Mouse (Mus musculus) gastrocnemius, postnatal 14 days (tissue): Measurements from ENCODE around the gene Caps2. TPM values are rescaled to one million over a fixed set of nuclear protein-coding genes. Genes with fewer than 3 reads are reported as not detected.
"Not testable (repeated sequence)": the region's sequence is repeated elsewhere in the genome, so short reads cannot be mapped to it uniquely, and the experiment has no call there.

Experiments used
- DNase-seq: peaks from one replicate; pipeline ENCODE4 v3.0.0; 2021; ENCODE audit warnings: mixed read lengths
- intact Hi-C: fragments of 180-260 bp; cut with DNase I; formaldehyde crosslinking; loops from one replicate; pipeline ENCODE4 v1.15.1; 2025; ENCODE audit warnings: low total_unique reads
- long read RNA-seq, 2 experiments: library from polyadenylated mRNA; stranded (forward); transcript quantifications; one replicate each; pipeline ENCODE4 v2.0.0; 2021
- total RNA-seq, 2 experiments: library from RNA; stranded (reverse); gene quantifications; 2 replicates each; pipeline ENCODE4 v1.2.3; 2021

Caps2 gene
- total RNA-seq, result not detected
- long read RNA-seq, experiment 1, result 0 reads
- long read RNA-seq, experiment 2, result 0 reads

DNA sequence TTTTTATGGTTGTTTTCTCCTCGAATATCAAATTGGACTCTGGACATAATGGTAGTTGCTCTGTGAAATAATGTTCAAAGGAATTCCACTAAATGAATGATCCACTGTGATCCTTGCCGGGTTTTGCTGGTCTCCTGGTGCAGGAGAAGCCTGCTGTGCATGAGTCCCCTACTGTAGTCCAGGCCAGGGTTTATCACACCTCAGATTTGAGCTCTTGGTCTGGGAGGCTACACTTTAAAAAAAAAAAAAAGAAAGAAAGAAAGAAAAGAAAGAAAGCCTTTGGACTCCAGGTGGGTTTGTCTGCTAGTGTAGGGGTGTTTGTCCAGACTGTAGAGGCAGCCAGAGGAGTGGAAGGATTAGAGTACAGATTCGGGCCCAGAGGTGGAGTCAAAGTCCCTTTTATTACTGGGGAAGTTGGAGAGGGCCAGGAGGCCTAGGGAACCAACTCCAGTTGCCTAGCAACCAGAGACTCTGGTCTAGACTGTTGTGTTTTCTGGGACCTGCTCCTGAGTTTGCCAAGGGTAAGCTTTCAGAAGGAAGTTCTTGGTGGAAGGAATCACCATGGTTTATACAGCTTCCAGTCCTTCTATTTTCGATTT, at the start of gene Caps2:
TSS of gene Caps2 (plus strand) at position 454 of the 599 bp plus-strand sequence.
- DNase-seq, result no peak

DNA sequence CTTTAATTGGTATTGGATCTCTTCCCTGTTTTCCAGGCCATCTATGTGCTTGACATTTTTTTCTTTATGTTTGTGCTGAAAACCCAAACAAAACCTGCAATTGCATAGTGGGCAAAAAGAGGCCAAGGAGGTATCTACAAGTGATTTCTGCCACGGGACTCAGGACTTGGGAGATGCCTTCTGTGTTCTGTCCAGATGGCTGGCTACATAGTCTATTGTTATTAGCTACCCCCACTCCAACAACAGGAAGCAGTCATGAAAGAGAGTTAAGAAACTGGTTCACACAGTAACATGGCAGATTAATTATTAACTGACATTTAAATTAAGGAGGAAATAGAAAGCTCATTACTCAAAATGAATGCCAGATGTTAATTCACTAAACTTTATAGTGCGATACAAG, 38.3 kb upstream of the Caps2 start:
- intact Hi-C loops, DNase-seq: not testable (repeated sequence)

More for the DNA sequence above, at the start of gene Caps2:
- intact Hi-C loops, result no loop called here

GRCm38 (mm10) chr10:112127682-112128230, 35.7 kb upstream of the Caps2 start:
- intact Hi-C loops, DNase-seq: not testable (repeated sequence)

- intact Hi-C loops, result no loop called here
- DNase-seq, result no peak
Observed at GRCm38 (mm10) chr10:112132194-112132593, 31.2 kb upstream of the Caps2 start.

DNA sequence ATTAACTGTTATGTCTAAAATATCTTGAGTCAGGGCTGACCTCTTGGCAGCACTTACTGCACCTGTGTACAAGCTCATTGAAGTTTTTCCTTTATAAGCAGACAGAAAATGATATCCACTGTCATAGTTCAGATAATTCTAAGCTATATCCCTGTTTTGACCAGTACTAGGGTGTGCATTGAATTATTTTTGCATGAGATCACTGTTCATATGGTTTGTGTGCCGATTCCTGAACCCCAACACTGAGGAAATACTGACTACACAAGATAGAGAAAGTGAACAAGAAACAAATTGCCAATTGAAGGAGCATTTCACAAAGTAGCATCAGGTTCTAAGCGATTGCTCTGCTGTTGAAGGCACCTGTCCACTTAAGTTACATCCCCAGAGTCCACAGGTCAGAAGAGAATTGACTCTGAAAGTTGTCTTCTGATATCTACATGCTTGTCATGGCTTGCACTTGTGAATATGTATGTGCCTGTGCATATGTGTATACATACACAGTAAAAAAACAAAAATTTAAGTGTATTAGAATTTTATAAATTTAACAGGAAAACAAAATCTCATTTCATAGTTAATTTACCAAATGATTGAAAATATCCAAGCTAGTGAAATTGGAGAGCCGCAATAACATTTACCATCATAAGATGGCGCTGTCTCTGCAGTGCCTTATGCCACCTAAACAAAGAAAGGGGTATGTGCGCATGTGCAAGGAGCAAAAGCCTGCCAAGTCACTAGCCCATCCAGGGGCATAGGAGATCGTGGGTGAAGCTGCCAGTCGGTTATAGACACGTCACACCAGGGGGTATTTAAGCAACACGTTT, 25.2 kb upstream of the Caps2 start:
- DNase-seq, result peak; percentile 10
- intact Hi-C loops, result no loop called here

DNA sequence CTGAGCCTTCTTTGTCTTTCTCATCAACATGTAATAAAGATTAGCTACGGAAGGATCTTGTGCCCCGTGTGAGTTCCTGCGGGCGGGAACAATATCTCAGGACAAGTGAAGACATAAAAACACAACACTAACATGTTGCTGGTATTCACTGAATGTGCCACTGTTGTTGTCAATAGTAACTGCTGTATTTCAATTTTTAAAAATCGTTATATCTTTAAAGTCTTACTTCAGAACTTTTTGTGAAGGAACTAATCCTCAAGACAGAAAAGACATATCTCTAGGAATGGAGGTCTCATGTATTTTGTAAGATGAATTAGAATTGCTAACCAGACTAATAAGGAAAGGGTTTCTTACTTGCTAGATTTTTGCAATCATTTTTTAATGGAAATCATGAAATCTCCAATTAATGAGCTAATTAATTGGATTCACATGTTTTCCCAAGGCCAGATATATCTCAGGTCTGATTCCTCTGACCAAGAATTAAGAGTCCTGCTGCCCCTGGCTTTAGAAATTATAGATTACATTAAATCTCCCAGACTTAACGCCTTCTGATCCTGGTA, 24.5 kb upstream of the Caps2 start:
- intact Hi-C loops, result no loop called here

DNA sequence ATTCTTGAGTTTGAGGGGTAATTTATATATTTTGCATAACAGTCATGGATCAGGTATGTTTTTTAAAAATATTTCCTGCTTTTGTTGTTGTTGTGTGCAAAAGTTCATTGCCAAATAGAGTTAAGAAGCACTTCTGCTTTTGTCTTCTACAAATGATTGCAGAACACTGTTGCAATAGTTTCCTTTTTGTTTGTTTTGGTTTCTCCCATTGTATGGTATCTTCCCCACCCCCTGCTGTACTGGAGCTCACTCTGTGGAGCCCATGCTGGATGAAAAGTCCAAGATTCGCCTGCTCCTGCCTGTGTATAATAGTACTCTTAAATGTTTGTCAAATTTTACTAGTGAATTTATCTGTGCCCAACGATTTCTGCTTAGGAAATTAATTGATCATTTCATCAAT, 23.6 kb upstream of the Caps2 start:
- intact Hi-C loops, result no loop called here
- DNase-seq, result no peak

More for the DNA sequence above, 24.5 kb upstream of the Caps2 start:
- DNase-seq, result no peak

- intact Hi-C loops, result not testable (repeated sequence)
- peak; percentile 54 for DNase-seq
Observed at GRCm38 (mm10) chr10:112159882-112160560, 3.4 kb upstream of the Caps2 start, which contains the start of gene Glipr1l3. Gene Glipr1l3 (minus strand): TSS chr10:112160327.

GRCm38 (mm10) chr10:112177027-112177426, 13.6 kb downstream of the Caps2 start:
- intact Hi-C loops, DNase-seq: not testable (repeated sequence)

- DNase-seq, intact Hi-C loops: not testable (repeated sequence)
Observed at GRCm38 (mm10) chr10:112193919-112194318, 30.5 kb downstream of the Caps2 start.

DNA sequence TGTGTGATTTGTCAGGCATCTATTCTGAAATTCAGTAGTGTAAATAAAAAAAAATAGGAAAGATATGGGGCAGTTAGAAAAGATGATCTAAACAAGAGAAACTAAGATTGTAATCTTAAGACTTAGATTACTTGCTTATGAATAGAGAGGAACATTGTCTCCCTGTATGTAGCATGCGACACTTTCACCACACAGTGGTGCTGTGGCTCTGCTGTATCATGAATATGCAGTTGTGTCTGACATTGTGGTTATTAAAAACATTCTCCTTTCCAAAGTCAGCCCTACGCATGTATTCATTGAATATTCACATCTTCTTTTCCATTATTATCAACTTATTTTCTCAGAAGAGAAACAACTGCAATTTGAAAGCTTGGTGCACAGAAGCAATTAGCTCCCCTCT, 40.0 kb downstream of the Caps2 start:
- DNase-seq, result no peak
- intact Hi-C loops, result no loop called here

DNA sequence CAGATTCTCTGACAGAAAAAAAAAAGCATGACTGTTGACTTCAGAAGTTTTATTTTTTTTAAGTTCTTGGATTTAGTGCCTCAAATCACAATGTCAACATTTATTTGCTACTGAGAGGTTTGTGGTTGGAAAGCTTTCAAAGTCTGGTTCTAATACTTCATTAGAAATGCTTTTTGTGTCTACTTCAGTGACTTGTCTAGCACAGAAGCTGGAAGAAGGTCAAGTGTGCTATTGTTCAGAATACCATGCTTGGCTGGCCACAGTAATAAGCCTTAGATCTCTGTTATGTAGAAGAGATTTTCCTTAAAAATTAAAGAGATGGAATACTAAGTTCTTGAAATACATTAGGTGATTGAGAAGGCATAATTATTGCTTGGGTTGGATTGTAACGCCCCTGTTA, 63.7 kb downstream of the Caps2 start:
- intact Hi-C loops, result no loop called here
- DNase-seq, result no peak

DNA sequence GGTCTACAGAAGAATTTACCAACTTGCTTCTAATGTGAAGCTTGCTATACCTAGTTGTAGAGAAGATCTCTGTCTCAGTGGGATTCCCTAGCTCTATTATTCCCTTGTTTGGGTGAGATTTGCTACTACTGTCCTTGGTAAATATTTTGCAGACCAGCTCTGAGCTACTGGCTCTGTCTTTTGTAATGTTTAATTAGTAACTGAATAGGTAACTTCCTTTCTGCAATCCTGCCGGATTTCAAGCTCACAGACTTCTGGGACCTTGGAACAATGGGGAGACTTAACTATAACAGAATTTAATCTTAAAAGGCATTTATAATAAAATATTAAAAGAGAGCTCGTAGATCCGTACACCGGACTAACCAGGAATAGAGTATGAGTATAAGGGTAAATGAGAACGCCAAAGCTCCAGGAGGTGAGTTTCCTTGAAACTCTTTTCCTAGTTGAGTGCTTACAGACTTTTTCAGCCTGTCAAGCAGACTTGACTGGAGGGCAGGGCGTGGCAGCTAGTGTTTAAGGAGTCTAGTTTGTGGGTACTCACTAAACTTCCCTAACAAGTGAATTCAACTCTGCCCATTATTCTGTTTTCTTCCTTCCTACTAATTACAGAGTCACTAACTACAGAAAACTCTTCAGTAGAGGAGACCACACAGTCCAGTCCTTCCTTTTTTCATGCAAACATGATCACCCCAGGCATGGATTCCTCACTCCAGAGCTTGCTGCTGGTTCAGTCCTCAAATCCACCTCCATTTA, 65.8 kb downstream of the Caps2 start:
- not testable (repeated sequence) for DNase-seq

DNA sequence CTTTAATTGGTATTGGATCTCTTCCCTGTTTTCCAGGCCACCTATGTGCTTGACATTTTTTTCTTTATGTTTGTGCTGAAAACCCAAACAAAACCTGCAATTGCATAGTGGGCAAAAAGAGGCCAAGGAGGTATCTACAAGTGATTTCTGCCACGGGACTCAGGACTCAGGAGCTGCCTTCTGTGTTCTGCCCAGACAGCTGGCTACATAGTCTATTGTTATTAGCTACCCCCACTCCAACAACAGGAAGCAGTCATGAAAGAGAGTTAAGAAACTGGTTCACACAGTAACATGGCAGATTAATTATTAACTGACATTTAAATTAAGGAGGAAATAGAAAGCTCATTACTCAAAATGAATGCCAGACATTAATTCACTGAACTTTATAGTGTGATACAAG, 69.3 kb downstream of the Caps2 start:
- intact Hi-C loops, DNase-seq: not testable (repeated sequence)

More for the DNA sequence above, 65.8 kb downstream of the Caps2 start:
- intact Hi-C loops, result not testable (repeated sequence)

DNA sequence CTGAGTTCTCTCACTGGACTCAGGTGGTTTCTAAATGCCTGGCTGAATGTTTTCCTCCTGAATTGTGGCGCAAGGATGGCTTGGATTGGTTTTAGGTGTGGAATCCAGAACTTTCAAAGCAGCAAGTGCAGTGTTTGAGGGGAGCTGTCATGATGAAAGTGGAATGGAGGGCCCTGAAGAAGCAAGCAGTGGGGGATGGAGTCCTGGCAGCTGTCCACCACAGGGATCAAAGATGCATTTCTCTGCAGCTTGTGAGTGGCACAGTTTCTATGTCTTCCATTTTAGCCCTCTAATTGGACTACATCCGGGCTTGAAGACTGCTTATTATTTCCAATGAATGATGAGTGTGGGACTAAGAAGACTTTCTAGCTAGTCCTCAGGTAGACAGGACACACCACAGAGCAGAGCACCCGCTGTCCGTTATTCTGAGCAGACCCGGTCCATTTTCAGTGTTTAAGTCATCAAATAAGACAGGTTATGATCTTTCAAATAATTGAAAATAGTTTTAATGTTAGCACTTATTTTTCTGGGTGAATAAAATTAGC, 72.0 kb downstream of the Caps2 start:
- intact Hi-C loops, DNase-seq: not testable (repeated sequence)

DNA sequence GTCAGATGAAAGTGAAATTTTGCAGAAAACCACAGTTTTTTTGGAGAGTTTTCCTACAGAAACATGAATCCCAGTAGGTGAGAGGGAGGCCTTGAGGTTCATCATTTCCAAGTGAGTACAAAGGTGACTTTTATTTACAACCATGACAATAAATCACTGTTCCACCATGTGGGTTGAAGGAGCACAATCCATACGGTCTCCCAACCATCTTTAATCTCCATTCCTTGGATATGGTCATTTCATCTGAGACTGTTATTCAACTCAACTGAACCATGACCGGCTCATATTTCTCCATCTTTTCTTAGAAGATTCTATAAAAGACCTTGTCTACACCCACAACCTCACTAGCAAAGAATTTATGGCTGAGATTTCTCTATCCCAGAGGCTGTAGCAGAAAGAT, 84.9 kb downstream of the Caps2 start:
- intact Hi-C loops, result no loop called here

GRCm38 (mm10) chr10:112263467-112263866, 100.0 kb downstream of the Caps2 start:
- intact Hi-C loops, result no loop called here
- no peak for DNase-seq

More for the DNA sequence above, 84.9 kb downstream of the Caps2 start:
- DNase-seq, result no peak
